16 mouse cellular contexts compared by ENCODE assay signal in genomic region chr2:32758503-32758902, GRCm38 (mm10). TPM values are rescaled to one million over a fixed set of nuclear protein-coding genes. Genes with fewer than 3 reads are reported as not detected.
DNase-seq lines count a peak whose midpoint lies in the region; ATAC-seq and TF ChIP-seq lines count a peak whose summit lies in the region.
"Had no signal": no experiment of that assay in that cellular context is flagged by ENCODE, and none has a peak within 500 bp of the region (broad histone marks: within the 10 kb centered on the region; RNA-seq: fewer than 3 reads in every experiment).

No protein-coding gene starts in this region.

- H3K9me3 ChIP-seq in hindbrain, embryonic 12.5 days (replicated peaks): no peaks in the 10 kb centered on the region
- no peaks in the 10 kb centered on the region for H3K9me3 ChIP-seq in hindbrain, embryonic 10.5 days
- H3K9me3 ChIP-seq in midbrain, embryonic 12.5 days: no peaks in the 10 kb centered on the region
- no peaks in the 10 kb centered on the region for H3K9me3 ChIP-seq in midbrain, embryonic 11.5 days (ENCODE audit: control insufficient read depth, low read length)
- no peaks in the 10 kb centered on the region for H3K9me3 ChIP-seq in hindbrain, embryonic 16.5 days (ENCODE audit: control insufficient read depth, low read length)

- H3K4me2 ChIP-seq in hindbrain, embryonic 12.5 days (replicated peaks): no peak overlapping the region
- no peak overlapping the region for H3K4me2 ChIP-seq in midbrain, embryonic 12.5 days (replicated peaks)
- no peak overlapping the region for H3K4me2 ChIP-seq in midbrain, embryonic 11.5 days
- peak overlapping the region; percentile 61 for H3K4me2 ChIP-seq in hindbrain, embryonic 16.5 days (ENCODE audit: low read length)

- H3K36me3 ChIP-seq in hindbrain, embryonic 12.5 days: peaks cover 47% of the 10 kb centered on the region
- peaks cover 57% of the 10 kb centered on the region for H3K36me3 ChIP-seq in hindbrain, embryonic 10.5 days
- peaks cover 43% of the 10 kb centered on the region for H3K36me3 ChIP-seq in midbrain, embryonic 12.5 days
- H3K36me3 ChIP-seq in midbrain, embryonic 11.5 days (ENCODE audit: control insufficient read depth, insufficient read depth, low read length): peaks cover 4% of the 10 kb centered on the region; the same call in 1 of the 2 replicates
- peaks cover 29% of the 10 kb centered on the region for H3K36me3 ChIP-seq in hindbrain, embryonic 16.5 days (ENCODE audit: control insufficient read depth, insufficient read depth, low read length)
- H3K36me3 ChIP-seq in small intestine, adult 2 months (ENCODE audit: control insufficient read depth, insufficient read depth, low read length): peaks cover 31% of the 10 kb centered on the region

- no peak overlapping the region for H3K27ac ChIP-seq in hindbrain, embryonic 12.5 days
- no peak overlapping the region for H3K27ac ChIP-seq in hindbrain, embryonic 10.5 days
- no peak overlapping the region for H3K27ac ChIP-seq in midbrain, embryonic 12.5 days (replicated peaks)
- no peak overlapping the region for H3K27ac ChIP-seq in midbrain, embryonic 11.5 days (ENCODE audit: low read depth, low read length)
- H3K27ac ChIP-seq in hindbrain, embryonic 16.5 days (ENCODE audit: low read depth, low read length): no peak overlapping the region
- peak overlapping the region; percentile 33; the same call in 1 of the 2 replicates for H3K27ac ChIP-seq in small intestine, adult 2 months (ENCODE audit: insufficient read depth, low read depth, low read length)

- 66% methylated on average over 8 of the region's 8 CpGs for WGBS in hindbrain, embryonic 12.5 days
- WGBS in hindbrain, embryonic 10.5 days: 72% methylated on average over 8 of the region's 8 CpGs
- WGBS in midbrain, embryonic 12.5 days: 80% methylated on average over 8 of the region's 8 CpGs
- WGBS in midbrain, embryonic 11.5 days: 86% methylated on average over 8 of the region's 8 CpGs
- 73% methylated on average over 8 of the region's 8 CpGs for WGBS in hindbrain, embryonic 16.5 days
- 83% methylated on average over 8 of the region's 8 CpGs for whole genome bisulfite sequencing in small intestine, adult 2 months

- peaks cover 16% of the 10 kb centered on the region for H3K4me1 ChIP-seq in hindbrain, embryonic 12.5 days
- H3K4me1 ChIP-seq in hindbrain, embryonic 10.5 days (replicated peaks): peaks cover 20% of the 10 kb centered on the region
- peaks cover 9% of the 10 kb centered on the region for H3K4me1 ChIP-seq in midbrain, embryonic 12.5 days
- H3K4me1 ChIP-seq in midbrain, embryonic 11.5 days (ENCODE audit: control insufficient read depth, insufficient read depth, low read length): peaks cover 7% of the 10 kb centered on the region; the same call in 1 of the 2 replicates
- H3K4me1 ChIP-seq in hindbrain, embryonic 16.5 days (ENCODE audit: control insufficient read depth, insufficient read depth, low read depth, low read length): peaks cover 8% of the 10 kb centered on the region
- no peaks in the 10 kb centered on the region for H3K4me1 ChIP-seq in small intestine, adult 2 months (ENCODE audit: control insufficient read depth, insufficient read depth, insufficient read length, low read length)

- H3K9ac ChIP-seq in hindbrain, embryonic 12.5 days: peak overlapping the region; percentile 84; the same call in 1 of the 2 replicates
- 0 out of 2 replicates have a peak overlapping the region, but pooled peaks have one; percentile 15 for H3K9ac ChIP-seq in midbrain, embryonic 12.5 days (replicated peaks)
- H3K9ac ChIP-seq in midbrain, embryonic 11.5 days (ENCODE audit: low read length): no peak overlapping the region
- H3K9ac ChIP-seq in hindbrain, embryonic 16.5 days (ENCODE audit: low read depth, low read length): peak overlapping the region; percentile 27; the same call in 1 of the 2 replicates

- H3K4me3 ChIP-seq in hindbrain, embryonic 12.5 days: no peak overlapping the region
- H3K4me3 ChIP-seq in hindbrain, embryonic 10.5 days: no peak overlapping the region
- H3K4me3 ChIP-seq in midbrain, embryonic 12.5 days: no peak overlapping the region
- no peak overlapping the region for H3K4me3 ChIP-seq in midbrain, embryonic 11.5 days (ENCODE audit: low read depth, low read length)
- no peak overlapping the region; the same call in 1 of the 2 replicates for H3K4me3 ChIP-seq in hindbrain, embryonic 16.5 days (ENCODE audit: low read length)
- no peak overlapping the region for H3K4me3 ChIP-seq in small intestine, adult 2 months (ENCODE audit: low read depth, low read length)

- intact Hi-C loops in left cerebral cortex, postnatal 36 days (cut with DNase I): no loop called here

- no peak for TF ChIP-seq POLR2A in small intestine, adult 2 months (IDR thresholded peaks at IDR 0.05; ENCODE audit: low read depth, low read length)

- no peak for ATAC-seq in hindbrain, embryonic 12.5 days (ENCODE audit: low FRiP score)
- ATAC-seq in midbrain, embryonic 12.5 days (ENCODE audit: low FRiP score, low read depth): no peak
- no peak for ATAC-seq in midbrain, embryonic 11.5 days (ENCODE audit: low FRiP score)
- ATAC-seq in hindbrain, embryonic 16.5 days: no peak

- TF ChIP-seq CTCF in small intestine, adult 2 months (IDR thresholded peaks at IDR 0.05; ENCODE audit: extremely low read depth, insufficient read length, insufficient replicate concordance, low read depth, low read length): no peak

- no peaks in the 10 kb centered on the region for H3K27me3 ChIP-seq in hindbrain, embryonic 12.5 days
- H3K27me3 ChIP-seq in hindbrain, embryonic 10.5 days (ENCODE audit: insufficient read depth, poor library complexity, severe bottlenecking): peaks cover 10% of the 10 kb centered on the region; the same call in 1 of the 2 replicates
- H3K27me3 ChIP-seq in midbrain, embryonic 12.5 days: peaks cover 1% of the 10 kb centered on the region; the same call in 1 of the 2 replicates
- H3K27me3 ChIP-seq in midbrain, embryonic 11.5 days (ENCODE audit: control insufficient read depth, insufficient read depth, low read length): no peaks in the 10 kb centered on the region
- H3K27me3 ChIP-seq in hindbrain, embryonic 16.5 days (replicated peaks; ENCODE audit: control insufficient read depth, insufficient read depth, low read length): no peaks in the 10 kb centered on the region
- no peaks in the 10 kb centered on the region for H3K27me3 ChIP-seq in small intestine, adult 2 months (ENCODE audit: control insufficient read depth, insufficient read depth, low read length)
- H3K27me3 ChIP-seq: CH12.LX had no signal

- no peak for DNase-seq in hindbrain, embryonic 10.5 days (ENCODE audit: low spot score)
- no peak for DNase-seq in midbrain, embryonic 11.5 days (ENCODE audit: low spot score, missing footprints)
- no peak for DNase-seq in left cerebral cortex, postnatal 36 days (ENCODE audit: low spot score in 2 of 2)
- DNase-seq in embryo, embryonic 10 days (ENCODE audit: low spot score): no peak
- DNase-seq: adrenal gland, postnatal 25 days; cerebellum, adult 11-12 months; heart, adult 18-20 months; layer of hippocampus, postnatal 36 days; lung, embryonic 14.5 days; thymus, adult 2 months had no signal

RNA-seq across cellular contexts. Expression of gene Tor2a, which starts 1.5 kb away (rescaled TPM):
- 52.1 and 55.9 TPM in 2 replicates for polyA plus RNA-seq in hindbrain, embryonic 12.5 days (2016; fragmentation: Nextera tagmentation; extraction: Ambion mirVana)
- 56.9 and 61.6 TPM in 2 replicates for polyA plus RNA-seq in hindbrain, embryonic 10.5 days (2016; fragmentation: Nextera tagmentation; extraction: Ambion mirVana)
- 50.2 and 53.4 TPM in 2 replicates for polyA plus RNA-seq in midbrain, embryonic 12.5 days (2016; fragmentation: Nextera tagmentation; extraction: Ambion mirVana)
- polyA plus RNA-seq in midbrain, embryonic 11.5 days (2014; fragmentation: Nextera tagmentation; extraction: Ambion mirVana): 47.7 and 51.4 TPM in 2 replicates
- 50.8 and 56.9 TPM in 2 replicates for polyA plus RNA-seq in hindbrain, embryonic 16.5 days (2015; fragmentation: Nextera tagmentation; extraction: Ambion mirVana)
- 86.2 and 133 TPM in 2 replicates for polyA plus RNA-seq in small intestine, adult 2 months (2012; rRNA removed)
- total RNA-seq in left cerebral cortex, postnatal 36 days (2021): 10 to 100 TPM; 27.8 to 29.9 TPM

RNA-seq across cellular contexts. Expression of gene Ttc16, which starts 16.9 kb away (rescaled TPM):
- 0.63 and 1.1 TPM in 2 replicates for polyA plus RNA-seq in hindbrain, embryonic 12.5 days (2016; fragmentation: Nextera tagmentation; extraction: Ambion mirVana)
- polyA plus RNA-seq in hindbrain, embryonic 10.5 days (2016; fragmentation: Nextera tagmentation; extraction: Ambion mirVana): 0.31 and 0.73 TPM in 2 replicates
- polyA plus RNA-seq in midbrain, embryonic 12.5 days (2016; fragmentation: Nextera tagmentation; extraction: Ambion mirVana): 0.20 and 0.43 TPM in 2 replicates
- polyA plus RNA-seq in midbrain, embryonic 11.5 days (2014; fragmentation: Nextera tagmentation; extraction: Ambion mirVana): 0.26 and 0.30 TPM in 2 replicates
- polyA plus RNA-seq in hindbrain, embryonic 16.5 days (2015; fragmentation: Nextera tagmentation; extraction: Ambion mirVana): 0.53 and 0.60 TPM in 2 replicates
- 1.0 and 2.3 TPM in 2 replicates for polyA plus RNA-seq in small intestine, adult 2 months (2012; rRNA removed)
- total RNA-seq in left cerebral cortex, postnatal 36 days (2021): under 1 TPM; 0.41 to 0.72 TPM

RNA-seq across cellular contexts. Expression of gene Ptrh1, which starts 17.1 kb away (rescaled TPM):
- 4.6 and 5.6 TPM in 2 replicates for polyA plus RNA-seq in hindbrain, embryonic 12.5 days (2016; fragmentation: Nextera tagmentation; extraction: Ambion mirVana)
- 5.7 and 7.2 TPM in 2 replicates for polyA plus RNA-seq in hindbrain, embryonic 10.5 days (2016; fragmentation: Nextera tagmentation; extraction: Ambion mirVana)
- polyA plus RNA-seq in midbrain, embryonic 12.5 days (2016; fragmentation: Nextera tagmentation; extraction: Ambion mirVana): 2.6 and 4.6 TPM in 2 replicates
- polyA plus RNA-seq in midbrain, embryonic 11.5 days (2014; fragmentation: Nextera tagmentation; extraction: Ambion mirVana): 3.2 and 3.9 TPM in 2 replicates
- polyA plus RNA-seq in hindbrain, embryonic 16.5 days (2015; fragmentation: Nextera tagmentation; extraction: Ambion mirVana): 6.5 and 6.8 TPM in 2 replicates
- 28.4 and 65.8 TPM in 2 replicates for polyA plus RNA-seq in small intestine, adult 2 months (2012; rRNA removed)
- 1 to 10 TPM; 7.2 to 9.2 TPM for total RNA-seq in left cerebral cortex, postnatal 36 days (2021)

RNA-seq across cellular contexts. Expression of gene 6330409D20Rik, which starts 17.7 kb away (rescaled TPM):
- 1.6 and 2.0 TPM in 2 replicates for polyA plus RNA-seq in hindbrain, embryonic 12.5 days (2016; fragmentation: Nextera tagmentation; extraction: Ambion mirVana)
- 1.3 and 1.7 TPM in 2 replicates for polyA plus RNA-seq in hindbrain, embryonic 10.5 days (2016; fragmentation: Nextera tagmentation; extraction: Ambion mirVana)
- 2.8 and 3.5 TPM in 2 replicates for polyA plus RNA-seq in midbrain, embryonic 12.5 days (2016; fragmentation: Nextera tagmentation; extraction: Ambion mirVana)
- 2.0 and 3.0 TPM in 2 replicates for polyA plus RNA-seq in midbrain, embryonic 11.5 days (2014; fragmentation: Nextera tagmentation; extraction: Ambion mirVana)
- polyA plus RNA-seq in hindbrain, embryonic 16.5 days (2015; fragmentation: Nextera tagmentation; extraction: Ambion mirVana): 2.6 and 3.4 TPM in 2 replicates
- polyA plus RNA-seq in small intestine, adult 2 months (2012; rRNA removed): not detected in 2 replicates
- total RNA-seq in left cerebral cortex, postnatal 36 days (2021): 1 to 10 TPM; 2.5 to 3.2 TPM
- total RNA-seq: adrenal gland, postnatal 25 days; CH12.LX; heart, adult 18-20 months had no signal
- polyA plus RNA-seq: lung, embryonic 14.5 days had no signal

RNA-seq across cellular contexts. Expression of gene Cfap157, which starts 25.7 kb away (rescaled TPM):
- polyA plus RNA-seq in hindbrain, embryonic 12.5 days (2016; fragmentation: Nextera tagmentation; extraction: Ambion mirVana): 0.85 and 1.5 TPM in 2 replicates
- polyA plus RNA-seq in hindbrain, embryonic 10.5 days (2016; fragmentation: Nextera tagmentation; extraction: Ambion mirVana): 1.1 and 1.2 TPM in 2 replicates
- polyA plus RNA-seq in midbrain, embryonic 12.5 days (2016; fragmentation: Nextera tagmentation; extraction: Ambion mirVana): 0.64 and 1.3 TPM in 2 replicates
- polyA plus RNA-seq in midbrain, embryonic 11.5 days (2014; fragmentation: Nextera tagmentation; extraction: Ambion mirVana): 0.08 and 0.28 TPM in 2 replicates
- 0.75 and 1.1 TPM in 2 replicates for polyA plus RNA-seq in hindbrain, embryonic 16.5 days (2015; fragmentation: Nextera tagmentation; extraction: Ambion mirVana)
- polyA plus RNA-seq in small intestine, adult 2 months (2012; rRNA removed): 0.06 TPM in 1 of 2 replicates, not detected in the other
- under 1 TPM in 1 of 2 experiments, not detected in 1; 0.29 TPM for total RNA-seq in left cerebral cortex, postnatal 36 days (2021)
- total RNA-seq: adrenal gland, postnatal 25 days; CH12.LX; heart, adult 18-20 months had no signal
- polyA plus RNA-seq: spleen, adult 2 months had no signal
